Mouse (Mus musculus): ENCODE data around the gene Cd320. TPM values are rescaled to one million over a fixed set of nuclear protein-coding genes. Genes with fewer than 3 reads are reported as not detected.
"Not testable (repeated sequence)": the region's sequence is repeated elsewhere in the genome, so short reads cannot be mapped to it uniquely, and the experiment has no call there.

The Cd320 gene
- total RNA-seq, 2 experiments from 2014 or later: 17.6 to 19.8 TPM

DNA sequence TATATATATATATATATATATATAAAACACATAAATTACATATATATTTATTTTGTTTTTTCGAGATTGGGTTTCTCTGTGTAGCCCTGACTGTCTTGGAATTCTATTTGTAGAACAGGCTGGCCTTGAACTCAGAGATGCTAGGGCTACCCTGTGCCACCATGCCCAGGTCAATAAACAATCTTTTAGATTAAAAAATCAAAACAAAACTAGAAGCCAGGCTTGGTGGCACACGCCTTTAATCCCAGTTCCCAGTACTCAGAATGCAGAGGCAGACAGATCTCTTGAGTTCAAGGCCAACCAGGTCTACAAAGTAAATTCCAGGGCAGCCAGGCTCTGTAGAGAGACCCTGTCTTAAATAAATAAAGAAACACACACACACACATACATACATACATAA, 48.5 kb downstream of the Cd320 start:
- DNase-seq: no peak
- intact Hi-C loops (cut with DNase I; ENCODE audit: low total_unique reads): no loop called here

DNA sequence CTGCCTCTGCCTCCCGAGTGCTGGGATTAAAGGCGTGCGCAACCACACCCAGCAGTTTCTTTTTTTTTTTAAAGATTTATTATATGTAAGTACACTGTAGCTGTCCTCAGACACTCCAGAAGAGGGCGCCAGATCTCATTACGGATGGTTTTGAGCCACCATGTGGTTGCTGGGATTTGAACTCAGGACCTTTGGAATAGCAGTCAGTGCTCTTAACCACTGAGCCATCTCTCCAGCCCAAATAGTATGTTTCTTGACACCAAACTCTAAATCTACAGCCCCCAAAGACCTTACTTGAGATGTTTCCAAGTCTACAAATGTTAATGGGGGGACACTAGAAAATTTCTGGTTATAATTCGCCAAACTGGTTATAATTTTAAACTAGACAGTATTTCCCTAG, 49.0 kb downstream of the Cd320 start:
- DNase-seq; intact Hi-C loops (cut with DNase I; ENCODE audit: low total_unique reads): not testable (repeated sequence)

DNA sequence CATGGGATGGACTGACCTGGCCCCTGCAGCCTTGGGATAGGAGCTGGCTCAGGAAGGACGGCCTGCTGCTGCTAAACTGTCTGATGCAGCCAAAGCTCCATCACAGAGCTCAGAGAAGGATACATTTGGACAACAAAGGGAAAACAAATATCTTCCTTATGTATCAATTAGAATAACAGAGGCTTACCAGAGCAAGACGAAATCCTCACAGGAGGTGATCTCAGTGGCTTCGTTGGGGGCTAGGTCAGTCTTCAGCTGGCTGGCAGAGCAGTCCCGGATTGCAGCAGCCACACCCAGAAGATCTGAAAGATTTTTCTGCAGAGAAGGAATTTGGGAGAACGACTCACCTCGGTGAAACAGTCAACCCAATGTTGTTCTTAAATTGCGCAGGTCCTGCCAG, 49.5 kb downstream of the Cd320 start:
- no peak for DNase-seq
- intact Hi-C loops (cut with DNase I; ENCODE audit: low total_unique reads): no loop called here

DNA sequence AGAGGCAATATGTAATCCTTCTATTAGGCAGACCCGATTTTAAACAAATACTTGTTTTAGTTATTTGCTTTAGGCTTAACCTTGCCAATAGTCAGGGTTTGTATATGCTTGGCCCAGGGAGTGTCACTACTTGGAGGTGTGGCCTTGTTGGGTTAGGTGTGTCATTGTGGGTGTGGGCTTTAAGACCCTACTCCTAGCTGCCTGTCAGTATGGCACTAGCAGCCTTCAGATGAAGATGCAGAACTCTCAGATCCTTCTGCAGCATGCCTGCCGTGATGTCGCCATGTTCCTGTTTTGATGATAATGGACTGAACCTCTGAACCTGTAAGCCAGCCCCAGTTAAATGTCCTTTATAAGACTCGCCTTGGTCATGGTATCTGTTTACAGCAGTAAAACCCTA, 50.1 kb downstream of the Cd320 start:
- intact Hi-C loops (cut with DNase I; ENCODE audit: low total_unique reads); DNase-seq: not testable (repeated sequence)

DNA sequence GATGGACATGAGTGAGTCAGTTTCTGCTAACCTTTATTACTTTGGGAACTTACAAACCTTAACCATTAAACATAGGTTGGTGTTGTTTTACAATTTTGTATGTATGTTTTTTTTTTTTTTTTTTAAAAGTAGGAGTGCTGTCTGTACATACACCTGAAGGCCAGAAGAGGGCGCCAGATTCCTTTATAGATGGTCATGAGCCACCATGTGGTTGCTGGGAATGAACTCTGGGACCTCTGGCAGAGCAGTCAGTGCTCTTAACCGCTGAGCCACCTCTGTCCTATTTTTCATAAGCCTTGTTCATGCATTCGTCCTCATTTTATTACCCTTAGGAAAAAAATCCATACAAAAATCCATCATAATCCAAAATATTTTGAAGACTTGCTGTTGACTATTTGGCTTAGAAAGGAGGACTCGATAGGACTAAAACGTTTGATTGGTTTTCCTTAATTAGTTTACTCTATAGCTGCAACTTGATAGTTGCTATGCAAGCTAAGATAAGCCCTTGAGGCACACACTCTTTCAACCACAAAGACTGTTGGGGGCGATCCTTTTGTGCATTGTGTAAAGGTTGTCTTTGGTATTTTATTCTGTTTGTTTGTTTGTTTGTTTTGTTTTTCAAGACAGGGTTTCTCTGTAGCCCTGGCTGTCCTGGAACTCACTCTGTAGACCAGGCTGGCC, 54.4 kb downstream of the Cd320 start:
- no peak for DNase-seq
- intact Hi-C loops (cut with DNase I; ENCODE audit: low total_unique reads): no loop called here

DNA sequence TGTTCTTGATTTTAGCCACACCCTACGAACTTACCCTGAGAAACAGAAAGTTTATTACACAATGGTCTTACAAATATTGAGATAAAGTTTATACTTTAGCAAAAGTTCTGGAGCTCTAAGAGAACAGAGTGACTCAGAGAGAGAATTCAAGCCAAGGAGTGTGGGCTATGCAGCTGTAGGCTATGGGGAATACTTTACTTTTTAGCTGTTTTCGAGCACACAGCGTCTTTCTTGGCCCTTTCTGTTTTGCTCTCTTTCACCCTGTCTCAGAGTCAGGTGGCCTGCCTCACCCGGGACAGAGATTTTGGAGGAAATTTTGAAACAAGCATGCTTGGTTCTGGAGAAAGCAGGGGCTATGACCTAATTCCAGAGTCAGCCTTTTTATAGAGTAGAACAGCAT, 55.3 kb downstream of the Cd320 start:
- intact Hi-C loops (cut with DNase I; ENCODE audit: low total_unique reads); DNase-seq: not testable (repeated sequence)

Small RNAs within 50 kb of the gene (microRNA-seq; reads per million reads assigned to microRNA genes)
- 0 reads per million in 2 experiments for gene Gm27740

Other genes starting within 250 kb of the Cd320 start
- gene Zfp414, start 214.0 kb upstream of the Cd320 start, total RNA-seq (2021): 10 to 100 TPM in 1 of 2 experiments, 1 to 10 TPM in 1; 9.9 to 13.1 TPM
- gene Pram1, start 205.0 kb upstream of the Cd320 start, total RNA-seq (2021): not detected
- gene Hnrnpm, start 156.2 kb upstream of the Cd320 start, total RNA-seq (2021): 10 to 100 TPM; 58.8 to 69.1 TPM
- gene March2, start 124.4 kb upstream of the Cd320 start, total RNA-seq (2021): 10 to 100 TPM; 76.0 to 78.6 TPM
- gene Rab11b, start 82.6 kb upstream of the Cd320 start, total RNA-seq (2021): 100 to 1,000 TPM; 154 to 159 TPM
- 10 to 100 TPM in 1 of 2 experiments, 1 to 10 TPM in 1; 9.6 to 25.8 TPM for gene Angptl4, start 61.3 kb upstream of the Cd320 start, total RNA-seq (2021)
- gene Kank3, start 32.6 kb upstream of the Cd320 start, total RNA-seq (2021): 10 to 100 TPM; 20.8 to 35.1 TPM
- gene Rps28, start 18.5 kb upstream of the Cd320 start, total RNA-seq (2021): 100 to 1,000 TPM; 867 to 957 TPM
- 100 to 1,000 TPM; 327 to 338 TPM for gene Ndufa7, start 18.5 kb upstream of the Cd320 start, total RNA-seq (2021)
- gene Gm7029, start 30.7 kb downstream of the Cd320 start, total RNA-seq (2021): not detected
- 1 to 10 TPM; 3.3 to 4.4 TPM for gene Kifc1, start 47.6 kb downstream of the Cd320 start, total RNA-seq (2021)
- gene Platr17, start 62.0 kb downstream of the Cd320 start, total RNA-seq (2021): not detected
- gene Daxx, start 66.3 kb downstream of the Cd320 start, total RNA-seq (2021): 10 to 100 TPM; 10.2 to 13.8 TPM
- 10 to 100 TPM; 32.9 to 35.7 TPM for gene Tapbp, start 72.8 kb downstream of the Cd320 start, total RNA-seq (2021)
- gene Zbtb22, start 72.8 kb downstream of the Cd320 start, total RNA-seq (2021): 10 to 100 TPM; 13.5 to 16.1 TPM
- 10 to 100 TPM; 24.4 to 24.7 TPM for gene Rgl2, start 86.5 kb downstream of the Cd320 start, total RNA-seq (2021)
- 10 to 100 TPM; 53.6 to 54.9 TPM for gene Pfdn6, start 97.3 kb downstream of the Cd320 start, total RNA-seq (2021)
- gene Wdr46, start 97.6 kb downstream of the Cd320 start, total RNA-seq (2021): 10 to 100 TPM; 11.1 to 12.3 TPM
- 1 to 10 TPM; 2.3 to 2.7 TPM for gene B3galt4, start 108.4 kb downstream of the Cd320 start, total RNA-seq (2021)
- gene Vps52, start 112.7 kb downstream of the Cd320 start, total RNA-seq (2021): 10 to 100 TPM; 30.5 to 33.1 TPM
- gene Rps18, start 112.9 kb downstream of the Cd320 start, total RNA-seq (2021): 100 to 1,000 TPM; 464 to 543 TPM
- gene H2-K1, start 157.3 kb downstream of the Cd320 start, total RNA-seq (2021): 10 to 100 TPM; 26.5 to 40.1 TPM
- gene Ring1, start 181.6 kb downstream of the Cd320 start, total RNA-seq (2021): 10 to 100 TPM; 11.3 to 13.1 TPM
- 10 to 100 TPM; 50.1 to 51.3 TPM for gene H2-Ke6, start 185.0 kb downstream of the Cd320 start, total RNA-seq (2021)
- gene Slc39a7, start 188.6 kb downstream of the Cd320 start, total RNA-seq (2021): 10 to 100 TPM; 44.9 to 60.1 TPM
- gene Rxrb, start 188.7 kb downstream of the Cd320 start, total RNA-seq (2021): 10 to 100 TPM; 35.2 to 35.8 TPM
- 10 to 100 TPM; 51.1 to 56.0 TPM for gene Col11a2, start 196.3 kb downstream of the Cd320 start, total RNA-seq (2021)
- gene H2-Oa, start 249.2 kb downstream of the Cd320 start, total RNA-seq (2021): not detected